Mouse (Mus musculus) kidney, adult 2 months (tissue): ENCODE measurements around the gene Tnfrsf25.

ENCODE experiments used
- CTCF ChIP-seq: fragments of 200-500 bp; conservative IDR thresholded peaks from 2 replicates; pipeline ENCODE4 v1.5.1; 2011; ENCODE audit warnings: low read depth, mild to moderate bottlenecking, control low read depth, low read length, moderate library complexity, mixed read lengths; ENCODE audit not compliant: insufficient read depth, insufficient read length
- POLR2A ChIP-seq: fragments of 200-500 bp; IDR thresholded peaks from one replicate; pipeline ENCODE4 v1.6.1; 2011; ENCODE audit warnings: low read depth, low read length, control low read depth

DNA sequence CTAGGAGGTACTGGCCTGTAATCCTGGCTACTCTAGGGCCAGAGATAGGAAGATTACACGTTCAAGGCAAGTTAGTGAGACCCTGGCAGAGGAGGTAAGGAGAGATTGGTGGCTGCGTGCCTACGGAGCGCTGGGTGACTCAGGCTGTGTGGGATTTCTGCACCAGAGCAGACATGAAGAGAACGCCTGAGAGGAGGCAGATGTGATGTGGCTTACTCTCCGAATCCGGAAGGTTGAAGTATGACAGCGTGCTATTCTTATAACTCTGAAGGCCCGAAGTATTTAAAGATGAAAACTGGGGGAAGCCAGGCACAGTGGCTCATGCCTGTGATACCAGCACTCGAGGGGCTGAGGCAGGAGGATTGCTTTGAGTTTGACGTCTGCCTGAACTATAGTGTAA, 15.2 kb upstream of the Tnfrsf25 start:
- TF ChIP-seq POLR2A (no peak), CTCF (no peak)
